Mouse (Mus musculus): Measurements from ENCODE around the gene Gdf9.

- TF ChIP-seq CTCF (IDR thresholded peaks at IDR 0.05; ENCODE audit: insufficient read depth, low read length) = no peak
- TF ChIP-seq POLR2A (IDR thresholded peaks at IDR 0.05; ENCODE audit: borderline replicate concordance, extremely low read depth, low read depth, low read length) = no peak
Observed at GRCm38 (mm10) chr11:53450070-53450705, 19.4 kb downstream of the Gdf9 start.

All from lung, adult 2 months (tissue).